Mouse (Mus musculus) thymus, postnatal 10 days (tissue): ENCODE measurements around the gene Osbp2.
A peak's percentile ranks its signal among the peaks of the same experiment; 100 is the strongest.

Experiments
- DNase-seq, 2 experiments: peaks; one replicate each; pipeline ENCODE4 v3.0.0; 2021; ENCODE audit warnings: low spot score in 2 of 2

Osbp2 gene

DNA sequence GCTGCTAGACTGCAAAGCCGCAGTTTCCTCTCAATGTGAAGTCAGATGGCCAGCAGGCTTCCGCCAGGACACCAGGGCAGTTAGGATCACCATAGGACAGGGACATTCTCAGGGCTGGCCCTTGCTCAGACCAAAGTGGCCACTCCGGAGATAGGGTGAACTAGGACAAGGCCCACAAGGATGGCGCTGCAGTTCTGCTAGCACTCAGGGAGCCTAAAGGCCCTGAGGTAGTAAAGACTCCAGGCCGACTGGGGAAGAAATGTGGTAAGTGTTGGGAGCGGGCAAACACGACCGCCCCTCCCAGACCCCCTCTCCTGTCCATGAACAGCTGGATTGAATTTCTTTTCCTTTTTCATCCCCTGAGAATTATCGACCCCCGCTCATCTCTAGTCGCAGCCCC lies 102.4 kb downstream of the Osbp2 start:
- no peak for DNase-seq

DNA sequence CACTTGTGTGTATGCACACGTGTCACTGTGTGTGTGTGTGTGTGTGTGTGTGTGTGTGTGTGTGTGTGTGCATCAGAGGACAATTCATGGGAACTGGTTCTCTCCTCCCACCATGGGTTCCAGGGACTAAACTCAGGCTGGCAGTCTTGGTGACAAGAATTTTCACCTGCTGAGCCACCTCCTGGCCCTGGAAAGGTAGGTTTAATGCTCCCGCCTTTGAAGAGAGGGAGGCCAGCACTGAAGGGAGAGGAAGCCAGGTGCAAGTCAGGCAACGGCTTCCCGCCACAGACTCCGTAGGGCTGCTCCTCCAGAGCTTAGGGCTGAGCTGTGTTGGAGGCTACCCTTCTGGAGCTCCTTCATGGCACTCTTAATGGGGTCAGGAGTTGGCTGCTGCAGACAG lies 104.3 kb downstream of the Osbp2 start:
- no peak for DNase-seq

DNA sequence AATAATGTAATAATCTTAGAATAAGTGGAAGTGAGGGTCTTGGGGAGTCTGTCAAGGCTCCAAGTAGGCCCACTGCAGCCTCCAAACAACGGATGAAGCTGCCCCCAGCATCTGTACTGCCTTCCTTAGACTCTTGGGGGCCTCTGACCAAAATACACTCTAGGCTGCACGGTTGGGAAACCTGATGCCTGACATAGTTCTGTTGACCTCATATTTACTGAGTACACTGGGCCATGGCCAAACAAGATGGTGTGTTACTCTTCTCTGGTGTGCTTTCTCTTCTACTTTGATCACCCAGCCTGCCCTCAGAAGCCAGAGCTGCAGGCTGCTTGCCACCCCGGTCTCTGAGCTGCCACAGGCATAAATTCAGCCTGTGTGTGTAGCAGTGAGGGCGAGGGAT lies 108.4 kb downstream of the Osbp2 start:
- DNase-seq: no peak

DNA sequence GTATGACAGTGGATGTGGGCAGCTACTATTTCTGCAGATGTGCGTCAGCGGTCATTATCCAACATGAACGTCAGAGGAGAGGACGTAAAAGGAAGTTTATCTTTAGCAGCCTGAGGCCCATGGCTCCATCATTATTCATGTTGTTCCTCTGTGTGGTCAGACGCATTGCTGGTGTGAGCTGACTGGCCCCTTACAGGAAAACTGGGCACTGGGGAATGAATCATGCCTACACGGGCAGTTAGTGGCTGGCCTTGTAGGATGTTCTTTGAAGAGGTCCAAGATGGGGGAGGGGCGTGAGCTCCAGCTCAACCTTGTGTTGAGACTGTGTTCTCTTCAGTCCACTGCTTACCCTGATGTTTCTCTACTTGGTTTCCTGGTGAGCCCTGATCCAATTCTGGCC lies 109.0 kb downstream of the Osbp2 start:
- no peak for DNase-seq

DNA sequence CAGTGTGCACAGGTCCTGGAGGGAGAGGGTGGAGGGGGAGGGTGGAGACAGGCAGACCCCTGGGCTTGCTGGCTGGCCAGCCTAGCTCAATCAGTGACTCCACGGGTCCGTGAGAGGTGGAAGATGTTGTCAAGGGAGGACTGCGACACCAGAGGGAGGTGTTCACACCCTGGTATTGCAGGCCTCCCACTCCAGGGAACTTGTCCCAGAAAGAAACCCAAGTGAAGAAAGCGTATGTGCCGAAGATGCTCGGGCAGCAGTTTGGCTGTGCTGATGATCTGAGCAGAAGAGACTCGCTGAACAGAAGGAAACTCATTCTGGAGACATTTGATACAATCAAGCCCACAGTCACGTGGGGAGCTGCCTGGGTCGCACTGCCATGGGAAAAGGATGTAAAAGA lies 109.8 kb downstream of the Osbp2 start:
- DNase-seq: no peak

DNA sequence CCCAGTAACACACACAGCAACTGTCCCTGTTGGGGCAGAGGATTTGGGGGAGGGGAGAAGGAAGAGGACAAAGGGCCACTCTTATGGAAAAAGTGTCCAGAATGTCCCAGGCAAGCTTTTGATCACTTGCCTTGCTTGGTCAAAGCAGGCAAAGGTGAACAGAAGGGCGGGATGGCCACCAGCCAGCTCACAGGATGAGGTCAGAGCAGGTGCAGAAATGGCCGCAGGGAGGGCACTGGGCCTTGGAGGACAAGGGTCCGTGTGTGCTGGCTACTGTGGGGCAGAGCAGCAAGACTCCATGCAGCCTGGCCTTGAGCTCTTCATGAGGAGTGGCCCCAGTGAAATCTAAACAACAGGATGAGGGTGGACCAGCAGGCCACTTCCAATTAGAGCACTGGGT lies 110.9 kb downstream of the Osbp2 start:
- no peak for DNase-seq

DNA sequence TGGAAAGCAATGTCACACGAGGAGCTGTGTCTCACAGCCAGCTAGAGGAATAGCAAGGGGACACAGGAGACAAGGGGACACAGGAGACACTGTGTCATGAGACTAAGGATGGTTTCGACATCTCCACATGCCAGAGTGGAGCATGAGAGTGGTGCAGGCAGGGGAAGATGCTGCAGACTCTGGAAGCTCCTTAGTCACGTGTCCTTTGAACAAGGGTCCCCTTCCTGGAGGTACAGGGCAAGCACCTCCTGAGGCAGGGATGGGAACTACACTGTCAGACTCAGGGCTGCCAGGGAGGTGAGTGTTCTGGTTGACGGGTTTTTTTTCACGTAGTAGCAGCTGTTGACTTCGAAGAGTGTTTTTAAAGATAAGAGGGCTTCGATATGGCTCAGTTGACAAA lies 113.9 kb downstream of the Osbp2 start:
- no peak for DNase-seq

DNA sequence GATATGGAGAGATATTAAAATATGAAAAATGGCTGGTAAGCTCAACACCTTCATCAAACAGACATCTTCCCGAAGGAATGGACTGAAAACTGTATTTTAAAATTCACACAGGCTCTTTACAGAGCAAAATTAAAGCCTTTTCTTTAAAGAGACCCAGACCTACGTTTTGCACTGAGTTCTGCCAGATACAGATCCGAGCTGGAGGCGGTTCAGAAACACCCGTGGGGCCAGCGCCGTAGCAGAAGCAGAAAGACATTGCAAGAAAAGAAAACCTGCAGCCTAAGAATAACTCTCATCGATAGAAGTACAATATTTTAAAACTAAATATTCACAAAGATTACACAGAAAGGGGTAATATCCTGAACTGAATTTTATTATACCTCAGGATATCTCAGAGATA lies 121.3 kb downstream of the Osbp2 start:
- no peak for DNase-seq

DNA sequence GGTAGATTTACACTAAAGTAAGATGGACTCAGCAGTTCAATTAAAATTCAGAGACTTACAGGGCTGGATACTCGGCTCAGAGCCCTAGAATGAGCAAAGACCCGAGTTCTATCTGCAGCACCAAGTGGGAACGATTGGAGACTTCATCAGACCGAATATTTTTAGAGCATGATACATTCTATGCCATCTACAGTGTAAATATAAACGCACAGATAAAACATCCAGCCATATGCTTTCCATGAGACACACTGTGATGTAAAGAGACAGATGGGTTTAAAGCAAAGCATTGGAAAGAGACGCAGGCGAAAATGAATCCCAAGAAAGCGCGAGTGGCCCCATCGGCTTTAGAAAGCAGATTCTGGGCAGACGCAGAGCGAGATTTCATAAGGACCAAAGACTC lies 122.5 kb downstream of the Osbp2 start:
- no peak for DNase-seq

DNA sequence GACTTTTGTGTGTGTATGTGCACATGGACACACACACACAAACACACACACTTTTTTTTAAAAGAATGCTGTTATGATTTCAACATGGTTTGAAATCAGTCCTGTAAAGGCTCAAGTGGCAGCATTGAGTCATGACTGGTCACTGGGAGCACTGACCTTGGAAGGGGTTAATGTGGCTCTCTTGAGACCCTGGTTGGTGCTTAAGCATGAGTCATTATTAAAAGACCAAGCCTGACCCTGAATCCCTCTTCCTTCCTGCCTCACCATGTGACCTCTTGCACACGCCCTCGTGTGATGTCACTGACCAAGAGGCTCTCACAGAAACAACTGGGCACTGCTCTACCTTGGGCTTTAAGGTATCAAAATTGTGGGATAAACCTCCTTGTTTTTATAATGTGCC lies 124.9 kb downstream of the Osbp2 start:
- DNase-seq: no peak

DNA sequence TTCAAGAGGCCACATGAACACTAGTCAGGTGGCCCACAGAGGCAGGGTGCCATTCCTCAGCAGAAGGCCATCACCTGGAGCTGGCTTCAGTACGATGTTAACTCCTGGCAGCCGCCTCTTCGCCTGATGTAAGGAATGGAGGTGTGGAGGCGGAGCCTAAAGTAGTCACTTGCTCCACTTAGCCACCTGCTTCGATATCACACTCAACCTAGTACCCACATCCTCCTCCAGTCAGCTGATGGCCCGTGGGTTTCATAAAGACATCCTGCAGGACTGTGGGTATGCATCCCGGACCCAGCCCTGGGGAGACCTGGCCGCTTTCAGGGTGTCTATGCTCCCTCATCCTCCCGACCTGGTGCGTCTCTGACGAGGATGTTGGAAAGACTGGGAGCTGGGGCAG lies 128.0 kb downstream of the Osbp2 start:
- DNase-seq: no peak

DNA sequence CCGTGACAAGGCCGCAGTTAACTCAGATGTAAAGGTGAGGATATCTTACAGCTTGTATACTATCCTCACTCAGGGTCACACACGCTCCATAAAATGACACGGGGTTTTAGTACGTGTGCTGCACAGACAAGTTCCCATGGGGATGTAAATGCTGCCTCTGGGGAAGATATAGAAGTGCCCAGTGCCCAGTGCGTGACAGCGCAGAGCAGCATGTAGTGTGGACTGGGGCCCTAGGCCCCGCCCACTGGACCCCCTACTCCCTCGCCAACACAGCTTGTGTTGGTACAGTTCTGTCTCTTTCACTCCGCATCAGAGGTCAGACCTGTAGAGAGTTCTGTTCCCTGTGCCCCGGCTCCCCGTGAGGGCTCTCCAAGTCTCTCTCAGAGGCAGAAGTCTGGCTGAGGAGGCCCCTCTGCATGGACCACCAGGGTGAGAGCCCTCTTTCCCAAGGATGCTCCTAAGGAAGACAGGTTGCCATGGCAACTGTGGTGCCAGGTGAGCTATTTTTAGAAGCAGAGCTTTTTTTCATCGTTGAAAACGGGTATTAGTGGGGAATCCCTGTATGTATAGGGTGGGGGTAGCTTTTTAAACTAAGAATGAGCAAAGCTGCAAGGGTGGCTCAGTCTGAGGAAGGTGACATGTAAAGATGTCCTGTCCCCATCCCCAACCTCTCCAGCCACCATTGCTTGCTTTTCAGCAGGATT lies 129.6 kb downstream of the Osbp2 start:
- no peak for DNase-seq

DNA sequence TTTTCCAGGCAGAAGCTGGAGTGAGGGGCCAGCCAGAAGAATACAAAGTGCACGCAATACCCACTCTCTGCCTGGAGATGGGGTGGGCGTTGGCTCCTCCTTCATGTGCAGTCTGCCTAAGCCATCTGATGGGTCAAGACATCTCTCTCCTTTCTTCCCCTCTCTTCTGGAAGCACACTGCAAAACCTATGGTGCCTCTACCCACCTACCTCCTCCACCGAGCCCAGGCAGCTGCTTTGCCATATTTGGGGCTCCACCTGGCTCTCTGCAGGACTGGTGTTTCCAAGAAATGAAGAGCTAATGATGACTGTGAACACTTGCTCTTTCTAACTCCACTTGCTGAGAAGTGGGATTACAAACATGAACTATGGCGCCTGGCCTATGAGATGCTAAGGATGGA lies 132.2 kb downstream of the Osbp2 start:
- no peak for DNase-seq

DNA sequence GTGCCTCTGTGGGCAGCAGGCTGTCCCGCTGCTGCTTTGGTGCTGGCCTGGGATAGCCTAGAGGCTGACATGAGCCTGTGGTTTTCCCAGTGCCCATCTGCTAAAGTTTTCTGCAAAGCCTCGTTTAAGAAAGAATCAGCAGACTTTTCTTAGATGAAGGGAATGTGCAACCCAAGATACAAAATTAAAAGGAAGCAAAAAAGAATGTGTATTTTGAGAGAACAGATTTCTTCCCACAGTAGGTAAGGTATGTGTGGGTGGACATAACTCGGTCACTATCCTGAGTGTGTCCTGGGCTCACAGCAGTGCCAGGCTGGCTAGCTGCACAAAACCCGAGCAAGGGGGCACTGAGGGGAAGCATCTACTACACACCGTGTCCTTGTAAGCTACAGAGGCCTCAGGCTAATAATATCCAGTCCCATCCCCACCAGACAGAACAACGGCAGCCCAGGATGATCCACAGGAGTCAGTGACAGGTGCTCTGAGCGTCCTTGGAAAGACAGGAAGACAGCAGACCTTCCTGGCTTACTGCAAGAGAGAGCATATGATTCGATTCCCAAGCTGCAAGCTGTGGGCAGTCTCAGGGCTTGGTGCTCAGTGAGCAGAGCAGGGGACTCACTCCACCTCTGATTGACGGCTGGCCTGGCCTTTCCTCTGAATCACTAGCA lies 136.1 kb downstream of the Osbp2 start:
- no peak for DNase-seq

DNA sequence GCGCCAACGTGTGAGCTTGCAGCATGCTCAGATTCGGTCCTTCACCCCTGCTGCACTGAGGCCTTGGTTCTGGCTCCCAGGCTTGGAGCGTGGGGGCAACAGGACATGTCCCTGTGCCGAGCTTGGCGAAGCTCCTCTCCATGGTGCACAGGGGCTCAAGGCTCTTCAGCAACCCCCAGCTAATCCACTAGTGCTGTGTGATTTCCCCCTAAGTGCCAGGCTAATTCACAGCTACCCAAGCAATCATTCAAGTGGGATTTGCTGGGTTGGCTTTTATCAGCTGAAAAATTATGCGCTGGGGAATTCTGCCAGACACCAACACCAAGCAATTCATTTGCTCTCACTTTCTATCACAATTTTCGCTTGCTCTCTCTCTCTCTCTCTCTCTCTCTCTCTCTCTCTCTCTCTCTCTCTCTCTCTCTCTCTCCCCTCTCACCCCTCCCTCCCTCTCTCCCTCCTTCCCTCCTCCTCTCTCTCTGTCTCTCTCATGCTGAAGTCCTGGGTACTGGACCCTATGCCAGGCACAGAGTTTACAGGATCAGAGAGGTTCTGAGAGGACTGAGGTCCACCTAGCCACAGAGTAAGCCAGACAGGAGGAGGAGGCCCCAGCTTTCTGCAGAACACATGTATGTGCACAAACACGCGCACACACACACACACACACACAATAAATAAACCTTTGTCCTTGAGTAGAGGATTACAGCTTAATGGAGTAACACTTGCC lies 138.2 kb downstream of the Osbp2 start:
- no peak for DNase-seq

DNA sequence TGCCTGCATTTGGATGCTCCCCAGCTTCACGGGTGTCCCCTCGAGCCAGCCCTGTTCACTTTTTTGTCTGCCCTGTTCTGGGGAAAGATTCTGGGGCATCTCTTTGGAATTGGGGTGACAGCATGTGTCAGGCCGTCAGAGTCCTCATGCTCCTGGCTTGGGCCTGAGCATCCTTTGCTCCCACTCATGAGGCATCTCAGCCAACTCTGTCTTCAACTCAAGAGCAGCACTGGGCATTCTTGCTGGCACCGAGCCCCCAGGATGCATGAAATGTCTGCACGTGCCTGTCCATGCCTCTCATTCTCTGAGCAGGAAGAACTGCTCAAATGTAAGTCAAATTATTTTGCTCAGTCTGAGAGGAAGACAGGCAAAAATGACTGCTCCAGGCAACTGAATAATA lies 139.0 kb downstream of the Osbp2 start:
- no peak for DNase-seq

DNA sequence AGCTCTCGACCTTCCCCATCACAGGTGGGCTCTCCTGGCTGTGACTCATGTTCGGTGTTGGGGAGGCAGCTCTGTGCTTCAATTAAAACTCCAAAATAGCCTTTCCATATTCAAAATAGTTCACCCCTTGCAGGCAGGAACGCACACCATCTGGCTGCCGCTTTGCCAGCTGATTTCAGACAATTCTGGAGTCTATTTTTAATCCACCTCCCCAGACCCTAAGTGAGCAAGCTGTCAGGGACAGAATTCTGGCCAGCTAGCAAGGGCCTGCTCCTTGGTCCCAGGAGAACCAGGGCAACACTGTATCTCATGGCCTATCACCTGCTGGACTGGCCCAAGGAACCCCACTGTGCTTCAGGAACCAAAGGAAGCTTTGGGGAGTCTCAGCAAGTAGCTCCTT lies 139.8 kb downstream of the Osbp2 start:
- no peak for DNase-seq

DNA sequence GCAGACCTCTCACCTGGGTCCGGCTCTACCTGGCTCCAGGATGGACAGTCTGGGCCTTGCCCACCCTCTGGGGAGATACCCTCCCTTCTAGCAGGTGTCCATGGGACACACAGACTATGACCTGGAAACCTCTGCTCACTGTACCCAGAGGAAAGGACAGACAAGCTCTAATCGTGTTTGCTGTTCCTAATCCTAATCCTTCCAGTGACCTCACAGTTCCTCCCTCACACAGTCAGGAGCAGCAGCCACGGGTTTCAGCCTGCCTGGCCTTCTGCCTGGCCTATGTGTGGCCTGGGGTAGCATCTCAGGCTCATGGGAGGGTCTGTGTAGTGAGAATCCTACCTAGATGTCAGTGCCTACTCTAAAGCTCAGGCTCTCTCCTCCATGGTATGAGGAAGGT lies 140.8 kb downstream of the Osbp2 start:
- DNase-seq: no peak

DNA sequence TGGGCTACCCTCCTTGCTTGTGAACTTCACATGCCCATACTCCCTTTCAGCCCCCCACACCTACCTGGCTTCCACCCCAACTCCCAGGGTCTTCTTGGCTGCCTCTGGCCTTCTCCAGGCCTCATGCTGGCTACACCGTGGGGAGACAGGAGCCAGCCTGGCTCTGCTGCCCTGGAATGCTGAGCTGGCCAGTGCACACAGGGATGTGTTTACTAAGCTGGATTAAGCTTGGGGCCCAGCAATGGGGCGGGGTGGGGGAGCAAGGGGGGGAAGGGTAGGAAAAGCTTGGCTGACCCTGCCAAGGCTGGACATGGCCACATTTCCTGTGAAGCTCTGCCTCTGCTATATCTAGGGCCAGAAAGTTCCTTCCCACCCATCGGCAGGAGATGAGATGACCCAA lies 141.7 kb downstream of the Osbp2 start:
- no peak for DNase-seq

DNA sequence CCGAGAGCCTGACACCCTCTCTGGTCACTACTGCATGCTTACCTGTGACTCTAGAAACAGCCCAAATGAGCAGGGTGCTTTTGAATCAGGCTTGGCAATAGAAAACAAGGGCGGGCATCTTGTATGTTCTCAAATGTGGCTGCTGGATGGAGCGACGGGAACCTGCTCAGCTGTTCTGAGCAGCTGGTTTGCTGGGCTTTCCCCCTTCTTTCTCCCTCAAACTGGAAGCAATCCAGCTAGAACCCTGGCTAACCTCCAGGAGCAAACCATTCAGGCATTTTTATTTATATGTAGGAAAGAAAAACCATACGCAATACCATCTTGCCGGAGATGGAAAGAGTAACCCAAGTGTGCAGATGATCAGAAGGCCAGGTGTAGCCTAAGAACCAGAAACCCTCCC lies 147.0 kb downstream of the Osbp2 start:
- DNase-seq: no peak

DNA sequence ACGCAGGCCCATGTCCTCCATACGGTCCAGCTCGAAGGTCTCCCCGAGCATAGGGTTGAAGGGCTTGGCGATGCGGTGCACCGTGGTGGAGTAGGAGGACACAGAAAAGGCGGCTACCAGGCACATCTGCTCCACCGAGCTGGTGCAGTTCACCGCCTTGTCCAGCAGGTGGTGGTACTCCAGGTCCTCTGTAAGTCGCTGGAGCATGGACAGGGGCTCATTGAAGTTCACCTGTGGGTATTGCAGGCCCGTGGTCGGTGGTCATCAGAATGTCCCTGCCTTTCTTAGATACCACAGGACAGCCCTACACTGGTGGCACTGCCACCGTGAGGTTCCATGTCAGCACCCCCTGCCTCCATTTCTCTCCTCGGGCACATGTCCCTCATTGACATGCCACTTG lies 149.2 kb downstream of the Osbp2 start:
- peak in 1 of 2 experiments; percentile 48 for DNase-seq

DNA sequence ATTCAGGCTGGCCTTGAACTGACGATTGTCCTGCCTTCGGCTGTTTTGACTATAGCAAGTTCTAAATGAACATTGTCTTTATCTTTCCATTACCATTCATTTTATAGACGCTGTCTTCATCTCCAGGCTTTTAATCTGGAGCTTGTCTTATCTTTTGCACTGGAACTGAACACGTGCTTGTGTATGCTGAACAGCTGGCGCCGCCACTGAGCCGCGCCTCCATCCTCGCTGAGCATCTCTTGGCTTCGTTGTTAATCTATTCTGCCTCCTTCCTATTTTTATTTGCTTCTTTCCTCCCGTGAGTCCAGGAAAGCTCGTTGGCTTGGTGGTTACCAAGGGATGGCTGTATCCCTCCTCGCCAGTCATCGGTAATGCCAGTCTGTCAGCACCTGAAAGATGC lies 153.5 kb downstream of the Osbp2 start:
- DNase-seq: no peak

DNA sequence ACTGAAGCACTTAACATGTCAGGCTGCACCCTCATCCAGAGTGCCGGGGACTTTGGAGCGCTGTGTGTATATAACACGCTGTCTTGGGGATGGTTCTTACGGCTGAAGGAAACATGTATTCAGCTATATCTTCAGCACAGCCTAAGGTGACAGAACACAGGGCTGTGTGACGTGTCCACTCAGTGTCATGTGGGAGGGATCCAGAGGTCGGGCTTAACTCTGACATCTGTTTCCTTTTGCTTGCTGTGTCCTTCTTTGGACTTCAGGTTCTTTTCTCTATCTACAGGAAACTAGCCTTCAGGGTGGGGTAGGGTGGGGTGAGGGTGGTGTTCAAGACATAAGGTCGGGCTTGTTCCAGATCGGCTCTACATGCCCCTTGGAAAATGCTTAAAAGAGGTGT lies 156.6 kb downstream of the Osbp2 start:
- no peak for DNase-seq
